Mouse (Mus musculus) mature B cell (primary cell): ENCODE measurements around the gene Tctex1d4.

Experiments
- in situ Hi-C: fragments of 300-500 bp; cut with MboI; formaldehyde crosslinking; loops from 2 replicates; pipeline ENCODE4 v1.14.3; 2019

Gene Tctex1d4

DNA sequence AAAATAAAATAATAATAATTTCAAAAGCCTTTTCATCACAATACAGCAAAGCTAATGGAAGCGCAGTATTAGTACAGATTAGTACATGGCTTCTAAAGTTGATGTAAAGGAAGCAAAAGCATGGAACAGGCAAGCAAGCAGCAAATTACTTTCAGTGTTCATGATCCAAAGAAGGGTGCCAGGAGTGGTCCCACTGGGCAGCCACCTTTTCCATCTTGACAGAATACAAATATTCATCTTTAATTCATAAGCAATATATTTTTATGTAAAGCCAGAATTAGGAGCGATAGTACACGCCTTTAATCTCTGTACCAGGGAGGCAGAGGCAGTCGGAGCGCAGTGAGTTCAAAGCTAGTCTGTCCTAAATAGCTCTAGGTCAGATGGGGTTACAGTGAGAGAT lies 7.0 kb upstream of the Tctex1d4 start:
- in situ Hi-C loops: loop anchor here (10.0 kb wide), 1 partner anchor 125 kb away; the partner anchor contains the start of genes Hectd3 and Urod

DNA sequence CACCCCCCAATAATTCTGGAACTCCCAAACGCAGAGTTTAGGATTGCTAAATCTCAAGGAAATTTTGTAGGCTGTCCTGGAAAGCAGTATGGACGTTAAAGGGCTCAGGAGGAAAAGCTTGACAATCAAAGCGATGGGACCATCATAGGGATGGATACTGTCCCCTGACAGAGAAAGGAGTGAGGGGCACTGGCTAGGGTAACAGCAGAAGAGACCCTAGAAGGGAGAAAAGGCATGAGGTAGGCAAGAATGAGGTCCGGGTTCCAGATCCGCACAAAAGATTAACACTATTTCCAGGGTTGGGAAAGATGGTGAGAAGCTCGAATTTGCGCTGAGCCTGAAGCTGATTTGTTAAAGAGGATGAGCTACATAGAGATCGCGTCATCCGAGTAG lies 6.5 kb upstream of the Tctex1d4 start:
- in situ Hi-C loops: loop anchor here (10.0 kb wide), 1 partner anchor 125 kb away; the partner anchor contains the start of genes Hectd3 and Urod

DNA sequence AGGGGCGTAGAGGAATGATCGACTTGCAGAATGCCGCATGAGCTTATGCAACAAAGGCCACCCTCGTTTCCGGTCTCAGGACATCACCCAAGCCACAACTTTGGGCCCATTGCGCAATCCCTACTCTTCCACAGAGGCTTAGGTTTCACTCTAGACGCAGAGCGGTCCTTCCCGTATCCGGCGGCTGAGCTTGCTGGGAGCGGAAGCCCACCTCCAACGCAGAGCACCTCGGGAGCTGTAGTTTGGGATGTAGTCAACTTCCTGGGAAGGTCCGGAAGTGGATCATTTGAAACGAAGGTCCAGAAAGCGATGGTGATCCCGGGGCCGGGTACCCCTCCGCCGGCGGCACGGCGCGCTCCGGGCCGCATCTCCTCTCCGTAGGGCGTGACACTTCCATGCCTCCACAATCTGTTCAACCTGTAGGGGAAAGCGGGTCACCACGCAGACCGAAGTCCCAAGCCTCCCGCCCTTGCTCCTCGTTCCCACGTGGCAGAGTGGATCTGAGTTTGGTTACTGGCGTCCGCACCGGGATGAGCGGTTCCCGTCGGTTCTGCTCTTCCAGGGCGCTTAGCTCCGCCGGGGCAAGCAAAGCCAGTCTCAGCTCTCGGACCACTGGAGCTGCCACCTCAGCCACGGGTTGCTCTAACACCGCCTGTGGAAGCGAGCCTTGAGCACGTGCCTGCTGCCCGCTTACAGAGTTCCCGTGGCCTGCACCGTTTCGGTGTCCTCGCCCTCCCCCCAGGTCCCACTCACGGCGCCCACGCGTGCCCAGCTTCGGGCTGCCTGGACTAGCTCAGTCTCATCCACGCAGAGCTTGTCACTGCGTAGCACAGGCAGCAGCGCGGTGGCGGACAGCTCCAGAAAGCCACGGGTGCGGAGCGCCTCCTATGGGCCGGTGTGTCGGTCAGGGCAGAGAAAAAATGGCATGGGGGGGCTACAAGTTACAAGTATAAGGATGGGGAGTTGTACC lies 5.9 kb upstream of the Tctex1d4 start:
- in situ Hi-C loops: loop anchor here (10.0 kb wide), 1 partner anchor 126 kb away; the partner anchor contains the start of genes Hectd3 and Urod

DNA sequence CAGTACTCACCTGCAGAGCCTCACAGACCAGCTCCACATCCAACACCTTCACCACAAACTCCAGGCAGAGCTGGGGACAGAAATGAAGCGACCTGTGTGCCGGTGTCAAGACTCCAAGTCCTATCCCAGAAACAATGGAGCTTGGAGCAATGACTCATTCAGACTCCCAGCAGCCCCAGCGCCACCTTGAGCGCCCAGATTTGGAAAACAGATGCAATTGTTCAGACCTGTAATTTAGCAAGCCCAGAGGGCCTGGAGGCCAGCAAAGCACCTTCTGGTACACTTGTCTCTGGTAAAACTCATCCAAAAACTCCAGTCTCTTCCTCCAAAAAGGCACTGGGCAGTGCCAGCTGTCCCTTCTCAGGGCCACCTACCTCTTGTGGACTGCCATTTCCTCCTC lies 4.4 kb upstream of the Tctex1d4 start:
- in situ Hi-C loops: loop anchor here (10.0 kb wide), 1 partner anchor 127 kb away; the partner anchor contains the start of genes Hectd3 and Urod

DNA sequence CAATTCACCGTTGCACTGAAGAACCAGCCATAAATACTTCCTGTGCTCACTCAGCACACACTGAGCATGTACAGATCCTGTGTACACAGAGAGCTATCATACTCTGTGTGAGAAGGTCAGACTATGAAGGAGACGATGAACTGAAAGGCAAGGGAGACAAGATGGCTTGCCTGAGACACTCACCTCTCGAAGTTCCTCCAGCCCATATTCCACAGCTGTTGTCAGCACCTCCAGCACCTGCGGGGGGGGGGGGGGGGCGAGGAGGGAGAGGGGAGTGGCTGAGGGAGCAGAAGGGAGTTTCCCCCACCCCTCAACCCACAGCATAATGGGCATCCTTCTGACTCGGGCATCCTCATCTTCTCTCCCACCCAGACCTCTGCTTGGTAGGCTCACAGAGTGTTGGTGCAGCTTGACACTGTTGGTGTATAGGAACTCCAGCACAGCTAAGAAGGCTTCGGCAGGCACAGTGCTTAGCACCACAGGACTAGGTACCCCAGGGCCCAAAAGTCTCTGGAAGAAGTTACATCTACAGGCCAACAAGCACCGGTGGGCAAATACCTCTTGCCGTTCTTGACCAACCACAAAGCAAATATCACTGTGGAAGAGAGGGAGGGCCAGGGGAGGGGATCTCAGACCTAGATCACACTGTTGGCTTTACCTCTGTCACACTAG lies 2.9 kb upstream of the Tctex1d4 start:
- in situ Hi-C loops: loop anchor here (10.0 kb wide), 1 partner anchor 129 kb away; the partner anchor contains the start of genes Hectd3 and Urod

DNA sequence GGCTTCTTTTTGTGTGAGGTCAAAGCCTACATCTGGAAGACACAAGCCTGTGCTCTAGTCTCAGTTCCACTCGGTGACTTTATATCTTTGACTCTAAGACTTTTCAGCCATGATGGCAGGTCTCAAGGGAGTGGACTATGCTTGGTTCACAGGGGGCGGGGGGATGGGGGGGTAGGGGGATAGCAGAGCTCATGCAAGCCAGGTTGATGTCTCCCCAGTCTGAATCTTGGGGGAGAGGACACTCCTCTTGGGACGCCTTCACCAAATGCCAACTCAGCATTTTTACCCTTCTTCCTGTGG lies 2.4 kb upstream of the Tctex1d4 start:
- in situ Hi-C loops: loop anchor here (10.0 kb wide), 1 partner anchor 129 kb away; the partner anchor contains the start of genes Hectd3 and Urod

DNA sequence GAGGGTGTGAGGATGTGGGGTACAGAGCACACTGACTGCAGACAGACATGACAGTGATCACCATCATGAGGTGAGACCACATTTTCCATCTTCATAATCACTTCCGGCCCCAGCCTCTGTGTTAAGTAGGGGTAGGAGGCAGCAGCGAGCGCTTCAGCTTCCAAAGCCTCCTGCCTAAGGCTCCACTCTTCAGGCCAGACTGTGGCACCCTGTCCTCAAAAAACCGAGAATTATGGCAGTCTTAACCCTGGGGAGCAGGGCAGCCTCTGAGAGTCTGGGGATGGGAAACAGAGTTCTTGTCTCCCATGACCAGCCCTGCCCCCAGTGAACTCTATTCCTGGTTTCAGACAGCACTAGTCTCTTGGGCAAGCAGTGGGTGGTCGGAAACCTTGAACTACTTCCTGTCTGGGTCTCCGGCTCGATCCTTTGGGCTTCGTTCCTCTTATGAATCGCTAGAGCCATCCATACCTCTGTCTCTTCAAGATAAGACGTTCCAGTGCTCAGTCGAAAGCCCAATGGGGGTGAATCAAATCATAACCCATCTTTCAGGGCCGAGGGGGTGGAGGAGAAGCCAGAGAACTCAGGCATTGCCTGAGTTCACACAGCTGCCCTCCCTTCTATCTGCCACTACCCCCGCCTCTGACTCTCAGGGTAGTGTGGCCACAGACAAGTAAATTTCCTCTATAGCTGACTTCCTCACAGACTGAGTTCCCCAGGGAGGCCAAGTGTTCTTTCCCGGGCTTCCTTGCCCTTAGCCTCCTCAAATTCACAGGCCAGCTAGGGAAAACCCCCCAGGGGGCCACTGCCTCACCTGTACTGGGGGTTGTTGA lies 1.9 kb upstream of the Tctex1d4 start:
- in situ Hi-C loops: loop anchor here (10.0 kb wide), 1 partner anchor 130 kb away; the partner anchor contains the start of genes Hectd3 and Urod

DNA sequence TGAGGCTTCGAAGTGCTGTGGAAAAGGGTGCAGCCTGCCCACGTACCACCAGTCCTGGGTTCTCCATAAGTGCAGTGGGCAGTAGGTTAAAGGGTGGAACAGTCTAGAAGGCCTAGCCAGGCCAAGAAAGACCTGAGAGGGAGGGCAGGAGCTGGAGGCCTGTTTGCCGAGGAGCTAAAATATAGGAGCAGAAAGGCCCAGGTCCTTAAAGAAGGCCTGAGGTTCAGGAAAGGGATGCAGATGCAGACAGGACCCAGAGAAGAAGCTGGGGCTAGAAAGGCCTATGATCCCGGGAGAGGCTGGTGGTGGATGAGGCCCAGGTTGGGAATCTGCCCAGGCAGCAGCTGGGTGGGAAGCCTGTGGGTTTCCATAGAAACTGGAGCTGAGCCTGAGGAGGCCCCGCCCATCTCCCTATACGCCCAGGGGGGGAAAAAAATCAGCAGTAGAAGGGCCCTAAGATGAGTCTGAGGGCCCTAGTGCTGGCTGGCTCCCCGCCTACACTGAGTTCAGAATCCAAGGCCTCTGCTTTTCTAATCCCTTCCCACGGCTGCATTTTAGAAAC lies 1.2 kb upstream of the Tctex1d4 start, which contains the start of gene Btbd19:
TSS of gene Btbd19 (minus strand) at position 378 of the 562 bp plus-strand sequence.
- in situ Hi-C loops: loop anchor here (10.0 kb wide), 1 partner anchor 131 kb away; the partner anchor contains the start of genes Hectd3 and Urod

DNA sequence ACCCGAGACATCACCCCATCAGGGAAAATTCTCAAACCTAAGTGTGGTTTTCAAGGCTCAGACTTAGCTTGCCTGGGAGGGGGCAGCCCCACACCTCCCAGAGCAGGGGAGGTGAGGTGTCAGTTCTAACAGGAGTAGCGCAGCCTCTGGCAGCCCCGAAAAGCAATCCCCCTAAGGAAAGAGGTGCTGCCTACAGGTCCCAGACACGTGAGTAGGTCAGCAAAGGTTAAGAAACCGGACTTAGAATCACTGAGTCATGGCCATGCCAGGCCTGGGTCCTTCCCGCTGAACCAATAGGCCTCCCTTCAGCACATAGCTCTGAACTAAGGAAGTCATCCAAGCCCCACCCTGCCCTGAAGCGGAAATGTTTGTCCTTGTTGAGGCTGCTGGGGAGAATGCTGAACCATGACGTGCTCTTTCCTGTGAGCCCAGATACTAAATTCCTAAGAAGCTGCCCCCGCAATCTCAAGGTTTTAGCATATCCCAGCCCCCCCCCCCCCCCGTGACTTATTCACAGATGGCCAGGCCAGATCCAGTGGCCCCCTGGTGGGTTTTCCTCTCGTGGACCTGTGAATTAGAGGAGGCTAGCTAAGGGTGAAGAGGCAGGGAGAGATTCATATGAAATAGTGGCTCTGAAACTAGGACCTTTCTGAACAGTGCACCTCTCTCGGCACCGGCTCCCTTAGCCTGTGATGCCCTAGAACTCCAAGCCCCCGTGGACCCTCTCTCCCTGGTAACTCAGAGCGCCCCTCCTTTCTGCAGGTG lies 502 bp upstream of the Tctex1d4 start:
- in situ Hi-C loops: loop anchor here (10.0 kb wide), 1 partner anchor 131 kb away; the partner anchor contains the start of genes Hectd3 and Urod

DNA sequence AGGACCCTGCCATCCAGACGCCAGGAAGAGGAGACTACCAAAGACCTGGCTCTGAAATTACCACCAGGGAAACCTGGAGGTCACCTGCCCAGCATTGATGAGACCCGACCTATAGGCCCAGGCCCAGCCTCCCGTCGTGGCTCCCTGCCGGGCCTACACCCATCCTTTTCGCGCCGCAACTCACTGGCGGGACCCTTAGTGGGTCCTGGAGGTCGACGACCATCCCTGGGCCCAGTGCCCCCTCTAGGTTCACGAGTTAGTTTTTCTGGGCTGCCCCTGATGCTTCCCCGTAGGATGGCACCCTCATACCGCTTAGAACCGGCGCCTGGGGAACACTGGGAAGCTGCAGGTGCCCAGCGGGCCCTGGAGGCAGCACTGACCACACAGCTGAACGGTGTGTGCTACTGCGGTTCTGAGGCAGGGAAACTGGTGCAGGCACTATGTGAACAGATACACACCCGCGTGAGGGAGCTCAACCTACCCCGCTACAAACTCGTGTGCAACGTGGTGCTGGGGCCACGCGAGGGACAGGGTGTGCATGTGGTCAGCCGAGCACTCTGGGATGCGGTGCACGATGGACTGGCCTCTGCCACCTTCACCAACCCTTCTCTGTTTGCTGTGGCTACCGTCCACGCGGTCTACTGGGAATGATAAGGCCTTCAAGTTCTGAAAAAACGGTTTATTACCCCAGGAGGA lies 1.5 kb downstream of the Tctex1d4 start:
- in situ Hi-C loops: loop anchor here (10.0 kb wide), 1 partner anchor 133 kb away; the partner anchor contains the start of genes Hectd3 and Urod

DNA sequence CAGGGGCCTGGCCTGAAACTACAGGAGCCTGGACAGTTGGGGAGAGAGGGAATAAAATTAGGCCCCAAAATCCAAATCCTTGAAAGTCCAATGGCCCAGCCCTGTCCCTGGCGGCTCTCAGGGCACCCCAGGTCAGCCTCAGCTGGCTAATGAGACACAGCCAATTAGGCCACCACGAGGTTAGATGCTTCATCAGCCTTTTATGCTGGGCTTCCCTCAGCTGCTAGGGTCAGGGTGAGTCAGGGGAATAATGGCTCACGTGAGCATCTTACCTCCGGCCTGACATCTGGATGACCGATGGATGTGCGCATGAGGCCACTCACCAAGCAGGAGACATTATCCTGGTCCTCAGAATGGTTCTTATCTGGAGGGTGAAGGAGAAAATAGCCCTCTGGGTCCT lies 4.2 kb downstream of the Tctex1d4 start:
- in situ Hi-C loops: loop anchor here (10.0 kb wide), 1 partner anchor 306 kb away; the partner anchor contains the start of gene Hpdl

DNA sequence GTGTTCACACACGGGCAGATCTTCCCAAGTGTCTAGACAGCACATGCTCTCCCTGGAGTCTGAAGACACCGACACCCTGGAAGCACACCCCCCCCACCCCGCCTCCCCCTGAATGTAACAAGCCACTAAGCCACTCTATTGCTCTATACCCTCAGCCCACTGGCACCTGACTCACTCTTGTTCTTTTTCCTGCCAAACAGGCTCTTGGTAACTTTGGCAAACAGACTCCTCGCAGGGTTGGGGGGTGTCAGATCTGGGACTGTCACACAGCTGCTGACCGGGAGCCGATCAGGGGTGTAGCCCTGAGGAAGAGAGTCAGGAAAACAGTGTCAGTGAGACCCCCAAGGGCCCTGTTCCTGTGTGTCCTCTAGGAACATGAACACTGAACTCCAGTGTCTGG lies 4.6 kb downstream of the Tctex1d4 start:
- in situ Hi-C loops: loop anchor here (10.0 kb wide), 1 partner anchor 306 kb away; the partner anchor contains the start of gene Hpdl

DNA sequence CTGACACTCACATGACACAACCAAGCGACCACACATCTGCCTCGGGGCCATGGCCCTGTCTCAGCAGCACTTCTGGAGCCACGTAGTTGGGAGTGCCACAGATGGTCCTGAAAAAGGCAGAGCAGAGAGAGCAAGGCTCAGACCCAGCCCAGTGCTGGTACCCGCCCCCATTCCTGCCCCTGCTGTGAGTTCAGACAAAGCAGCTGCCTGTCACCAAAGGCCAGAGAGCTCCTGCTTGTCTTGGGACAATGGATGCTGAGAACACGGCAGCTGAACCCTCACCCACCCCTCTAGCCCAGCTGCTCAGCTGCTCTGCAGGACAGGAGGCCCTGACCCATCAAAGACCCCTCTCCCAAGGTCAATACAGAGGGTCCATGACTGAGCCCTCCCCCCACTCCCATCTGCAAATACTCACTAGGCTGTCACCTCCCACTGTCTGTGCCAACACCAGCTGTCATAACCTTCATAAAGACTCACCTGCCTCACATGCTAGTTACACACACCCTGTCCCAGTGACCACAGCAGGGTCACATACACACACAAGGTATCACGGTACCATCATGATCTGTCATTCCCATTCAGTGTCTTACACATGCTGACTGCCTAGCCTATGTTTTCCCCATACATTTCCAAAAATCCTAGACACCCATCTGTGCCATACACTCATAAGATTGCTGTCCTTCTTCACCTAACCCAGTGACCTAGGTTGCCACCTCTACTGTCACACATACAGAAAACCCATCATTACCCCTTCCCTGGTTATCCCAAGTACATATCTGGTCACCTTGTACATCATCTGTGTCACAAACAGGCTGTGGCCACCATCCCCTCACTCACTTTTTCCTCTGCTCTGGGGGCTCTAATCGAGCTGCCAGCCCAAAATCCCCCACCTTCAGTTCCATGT lies 5.5 kb downstream of the Tctex1d4 start:
- in situ Hi-C loops: loop anchor here (10.0 kb wide), 1 partner anchor 307 kb away; the partner anchor contains the start of gene Hpdl

DNA sequence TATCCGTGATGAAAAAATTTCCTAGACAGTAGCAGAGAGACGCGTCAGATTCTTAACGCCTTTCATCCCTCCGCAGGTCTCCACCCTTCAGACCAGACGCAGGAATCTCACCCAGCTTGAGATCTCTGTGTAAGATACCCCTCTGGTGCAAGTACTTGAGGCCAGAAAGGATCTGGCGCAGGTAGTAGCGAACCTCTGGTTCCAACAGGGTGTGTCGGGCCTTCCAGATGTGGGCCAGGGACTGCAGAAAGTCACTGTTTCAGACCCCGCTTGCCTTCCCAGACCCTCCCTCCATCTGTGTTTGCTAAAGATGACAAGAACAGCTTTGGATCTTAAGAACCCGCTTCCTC lies 6.2 kb downstream of the Tctex1d4 start:
- in situ Hi-C loops: loop anchor here (10.0 kb wide), 1 partner anchor 308 kb away; the partner anchor contains the start of gene Hpdl

DNA sequence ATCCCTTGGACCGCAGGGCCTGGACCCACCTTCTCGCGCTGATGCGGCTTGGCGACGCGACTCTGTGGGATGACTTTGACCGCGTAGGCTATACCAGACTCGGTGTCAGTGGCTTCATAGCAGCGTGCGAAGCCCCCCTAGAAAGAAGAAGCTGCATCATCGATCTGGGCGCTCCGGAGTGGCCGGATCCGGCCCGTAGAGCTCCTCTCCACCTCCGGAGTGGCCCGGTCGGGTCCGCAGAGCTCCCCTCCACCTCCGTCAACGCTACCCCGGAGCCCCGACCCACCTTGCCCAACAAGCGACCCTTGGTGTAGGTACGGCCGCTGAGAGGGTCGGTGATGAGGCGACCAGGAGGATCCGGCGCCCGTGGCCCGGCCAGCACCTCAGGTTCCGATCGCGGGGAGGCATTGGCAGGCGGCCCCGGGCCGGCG lies 6.8 kb downstream of the Tctex1d4 start:
- in situ Hi-C loops: loop anchor here (10.0 kb wide), 1 partner anchor 309 kb away; the partner anchor contains the start of gene Hpdl

DNA sequence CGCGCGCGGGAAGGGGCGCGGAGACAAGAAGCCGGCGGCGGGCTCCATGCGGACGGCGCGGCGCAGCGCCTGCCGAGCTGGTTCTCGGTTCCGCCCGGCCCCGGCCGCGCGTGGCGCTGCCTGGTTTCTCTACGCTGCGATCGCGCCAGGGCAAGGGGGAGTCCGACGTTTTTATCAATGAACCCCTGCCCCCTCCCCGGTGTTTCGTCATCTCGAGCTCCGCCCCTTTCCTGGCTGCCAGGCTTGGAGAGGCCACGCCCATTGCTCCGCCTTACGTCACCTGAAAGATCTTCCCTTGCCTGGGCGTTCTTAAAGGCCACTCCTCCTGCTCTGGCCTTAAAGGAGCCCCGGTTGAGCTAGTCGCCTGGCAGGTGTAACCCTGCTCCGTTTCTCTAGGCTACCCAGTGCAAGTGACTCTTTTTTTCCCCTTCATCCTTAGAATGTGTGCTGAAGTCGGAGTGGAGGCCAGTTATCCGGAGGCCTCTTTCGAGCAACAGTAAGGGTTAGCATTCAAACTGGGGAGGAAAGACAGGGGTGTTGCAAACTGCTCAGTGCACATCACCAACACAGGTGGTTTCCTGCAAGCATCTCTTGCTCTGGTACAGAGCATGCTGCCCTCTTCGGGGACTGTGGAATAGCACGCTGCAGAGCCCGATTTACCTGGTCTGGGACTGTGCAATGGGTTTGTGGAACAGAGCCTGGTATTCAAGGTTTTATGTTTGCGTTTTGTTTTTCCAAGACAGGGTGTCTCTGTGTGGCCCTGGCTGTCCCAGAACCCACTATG lies 7.4 kb downstream of the Tctex1d4 start, which contains the start of gene Plk3:
TSS of gene Plk3 (minus strand) at position 147 of the 784 bp plus-strand sequence.
- in situ Hi-C loops: loop anchor here (10.0 kb wide), 1 partner anchor 309 kb away; the partner anchor contains the start of gene Hpdl

DNA sequence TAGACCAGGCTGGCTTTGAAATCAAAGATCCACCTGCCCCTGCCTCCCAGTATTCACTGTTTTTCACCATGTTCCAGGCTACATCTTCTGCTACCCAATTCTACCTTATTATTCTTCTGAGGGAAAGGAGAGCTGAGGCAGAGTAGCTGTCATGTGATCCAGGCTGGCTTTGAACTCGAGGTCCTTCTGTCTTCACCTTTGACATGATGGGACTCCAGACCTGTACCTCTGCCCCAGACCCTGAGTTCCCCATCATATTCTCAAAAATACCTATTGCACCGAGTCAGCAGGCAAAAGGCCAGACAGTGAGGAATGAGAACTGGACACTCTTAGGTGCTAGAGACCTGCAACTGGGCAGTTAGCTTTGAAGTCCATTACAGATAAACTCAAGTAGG lies 8.0 kb downstream of the Tctex1d4 start:
- in situ Hi-C loops: loop anchor here (10.0 kb wide), 1 partner anchor 310 kb away; the partner anchor contains the start of gene Hpdl
